Mouse (Mus musculus) T-cell, adult 2 months (primary cell): ENCODE data around the gene Lhx8.

Experiments
- DNase-seq: peaks from one replicate; pipeline ENCODE4 v3.0.0; 2022; ENCODE audit warnings: low spot score

The Lhx8 gene

GRCm38 (mm10) chr3:154321921-154322574 lies 8.4 kb downstream of the Lhx8 start:
- no peak for DNase-seq

GRCm38 (mm10) chr3:154317651-154318248 lies 12.7 kb downstream of the Lhx8 start:
- no peak for DNase-seq

GRCm38 (mm10) chr3:154305163-154305884 lies 25.1 kb downstream of the Lhx8 start:
- DNase-seq, result no peak

DNA sequence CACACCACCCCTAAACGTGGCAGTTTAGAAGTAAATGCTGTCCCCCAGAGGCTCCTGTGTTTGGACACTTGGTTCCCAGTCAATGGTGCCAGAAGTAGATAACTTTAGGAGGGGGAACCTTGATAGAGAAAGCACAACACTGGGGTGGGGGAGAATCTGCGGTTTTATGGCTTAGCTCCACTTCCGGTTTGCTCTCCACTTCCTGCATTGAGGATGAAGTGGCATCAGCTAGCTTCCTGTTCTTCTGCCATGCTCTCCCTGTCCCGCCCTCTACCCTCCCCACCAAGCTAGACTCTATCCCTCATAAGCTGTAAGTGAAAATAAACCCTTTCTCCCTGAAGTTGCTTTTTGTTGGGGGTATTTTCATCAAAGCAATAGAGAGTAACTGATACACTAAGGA lies 29.4 kb downstream of the Lhx8 start:
- DNase-seq, result no peak

- DNase-seq, result no peak
These were observed 30.5 kb downstream of the Lhx8 start for GRCm38 (mm10) chr3:154300006-154300405.

GRCm38 (mm10) chr3:154298490-154298889 lies 32.0 kb downstream of the Lhx8 start:
- no peak for DNase-seq

DNA sequence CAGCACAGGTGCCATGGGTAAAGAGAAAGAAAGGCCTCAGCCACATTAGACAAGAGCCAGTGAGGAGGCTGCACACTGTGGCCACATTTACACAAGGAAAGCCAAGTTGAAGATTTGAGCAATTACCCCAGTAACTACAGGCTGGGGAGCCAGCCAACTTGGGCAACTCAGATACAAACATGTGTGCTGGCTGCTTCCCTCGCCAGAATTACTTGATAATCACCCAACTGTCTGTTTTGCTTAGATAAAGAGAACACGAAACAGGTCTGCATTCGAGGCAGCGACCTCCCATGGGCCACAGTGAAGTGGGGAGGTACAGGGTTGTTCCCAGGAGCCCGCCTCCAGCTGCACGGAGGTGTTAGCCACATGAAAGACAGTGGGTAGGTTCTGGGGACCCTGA lies 33.0 kb downstream of the Lhx8 start:
- no peak for DNase-seq

DNA sequence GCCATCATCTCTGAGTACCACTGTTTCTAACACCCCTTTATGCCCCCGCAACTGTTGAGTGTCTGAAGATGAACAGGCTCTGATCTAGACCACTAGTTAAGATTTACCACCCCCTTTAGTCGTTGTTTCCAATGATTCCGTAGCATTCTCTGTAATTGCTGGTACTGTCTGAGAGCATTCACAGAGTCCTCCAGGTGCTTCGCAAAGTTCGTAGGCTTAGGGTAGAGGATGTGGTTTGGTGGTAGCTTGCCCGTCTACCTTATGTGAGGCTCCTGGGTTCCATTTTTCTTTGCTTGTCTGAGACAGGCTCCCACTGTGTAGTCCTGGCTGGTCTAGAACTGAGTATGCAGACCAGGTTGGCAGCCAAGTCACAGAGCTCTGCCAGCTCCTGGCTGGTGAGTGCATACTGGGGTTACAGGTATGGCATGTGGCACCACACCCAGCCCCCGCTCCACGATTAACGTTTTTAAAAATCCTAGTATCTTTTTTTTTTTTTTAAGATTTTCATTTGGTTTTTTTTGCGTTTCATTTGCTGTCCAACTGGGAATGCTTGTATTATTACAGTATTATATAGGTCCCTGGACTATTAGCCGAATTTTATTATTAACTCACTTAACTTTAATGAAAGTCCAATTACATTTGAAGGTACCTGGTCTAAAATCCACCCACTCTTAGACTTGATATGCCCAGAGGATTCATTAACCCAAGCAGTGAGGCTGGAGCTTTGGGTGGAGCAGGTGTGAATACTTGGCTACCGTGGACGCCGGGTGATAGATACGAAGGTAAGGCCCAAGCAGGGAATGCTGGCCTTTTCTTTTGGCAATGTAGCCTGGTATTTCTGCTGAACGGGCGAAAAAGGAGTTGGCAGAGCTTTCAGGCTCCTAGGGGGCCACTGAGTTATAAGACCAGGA lies 35.3 kb downstream of the Lhx8 start:
- no peak for DNase-seq

GRCm38 (mm10) chr3:154293839-154294490 lies 36.5 kb downstream of the Lhx8 start:
- DNase-seq, result no peak

DNA sequence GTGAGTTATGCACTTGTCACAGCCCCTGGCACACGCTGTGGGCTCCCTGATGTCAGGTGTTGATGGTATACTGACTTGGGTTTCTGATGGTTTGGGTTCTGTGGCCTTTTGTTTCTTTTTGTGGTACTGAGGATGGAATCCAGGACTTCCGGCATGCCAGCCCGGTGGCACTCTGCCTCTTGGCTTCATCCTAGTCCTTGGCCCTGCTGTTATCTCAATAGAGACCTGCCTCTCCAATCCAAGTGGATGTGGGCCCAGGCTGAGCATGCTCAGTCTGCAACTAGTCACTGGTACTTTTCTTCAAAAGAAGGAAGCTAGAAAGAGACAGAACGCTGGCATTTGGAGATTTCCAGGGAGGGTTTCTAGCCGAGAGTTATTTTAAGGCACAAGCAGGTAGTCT lies 38.3 kb downstream of the Lhx8 start:
- DNase-seq, result no peak

DNA sequence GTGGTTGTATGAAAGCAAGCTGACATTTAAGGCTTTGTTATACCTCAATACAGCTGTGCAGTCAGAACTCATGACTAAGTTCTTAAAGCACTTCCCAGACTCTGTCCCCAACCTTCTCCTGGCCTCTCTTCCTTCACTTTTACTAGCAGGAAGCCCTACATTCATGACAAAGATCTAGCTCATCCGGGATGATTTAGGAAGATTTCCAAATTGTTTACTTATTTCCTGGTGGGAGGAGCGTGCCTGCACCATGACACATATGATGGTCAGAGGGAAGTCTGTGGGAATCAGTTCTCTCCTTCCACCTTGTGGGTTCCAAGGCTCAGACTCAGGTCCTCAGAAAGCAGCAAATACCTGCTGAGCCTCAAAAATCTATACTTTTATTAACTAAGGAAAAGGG lies 40.1 kb downstream of the Lhx8 start:
- DNase-seq, result no peak

DNA sequence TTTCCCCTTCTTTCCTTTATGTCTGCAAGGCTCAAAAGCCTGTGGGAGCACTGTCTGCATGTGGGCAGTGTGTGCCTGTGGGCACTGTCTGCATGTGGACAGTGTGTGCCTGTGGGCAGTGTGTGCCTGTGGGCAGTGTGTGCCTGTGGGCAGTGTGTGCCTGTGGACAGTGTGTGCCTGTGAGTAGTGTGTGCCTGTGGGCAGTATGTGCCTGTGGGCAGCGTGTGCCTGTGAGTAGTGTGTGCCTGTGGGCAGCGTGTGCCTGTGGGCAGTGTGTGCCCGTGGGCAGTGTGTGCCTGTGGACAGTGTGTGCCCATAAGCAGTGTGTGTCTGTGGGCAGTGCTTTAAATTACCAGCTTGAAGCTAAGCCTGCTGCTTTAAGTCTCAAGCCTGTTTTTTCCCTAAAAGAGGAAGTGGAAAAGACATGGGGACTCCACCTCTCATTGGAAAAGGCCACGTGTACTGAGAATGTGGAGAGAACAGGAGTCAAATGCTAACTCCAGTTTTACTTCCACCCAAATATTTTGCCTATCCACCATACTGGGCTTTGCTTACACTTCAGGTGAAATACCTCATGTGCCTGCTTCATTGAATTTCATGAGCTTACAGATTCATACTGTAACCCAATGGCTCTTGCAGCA lies 41.9 kb downstream of the Lhx8 start:
- no peak for DNase-seq

- no peak for DNase-seq
These were observed 43.2 kb downstream of the Lhx8 start for GRCm38 (mm10) chr3:154287217-154287616.

DNA sequence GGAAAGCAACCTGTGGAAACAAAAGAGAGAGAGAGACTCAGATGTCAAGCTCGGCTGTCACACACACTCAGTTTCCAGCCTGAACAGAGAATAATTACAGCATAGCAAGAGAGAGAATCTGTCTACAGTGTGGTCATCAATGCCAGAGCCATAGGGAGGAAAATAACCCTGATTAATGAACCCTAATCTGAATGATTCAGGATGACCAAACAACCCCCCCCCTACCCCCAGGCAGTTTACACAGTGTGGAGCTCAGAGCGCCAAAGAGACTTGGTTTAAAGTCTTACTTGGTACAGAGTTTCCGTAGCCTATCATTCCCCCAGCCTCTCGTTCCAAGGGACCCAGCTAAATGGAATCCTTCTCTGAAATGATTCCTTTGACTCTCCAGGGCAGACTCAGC lies 45.1 kb downstream of the Lhx8 start:
- no peak for DNase-seq

- no peak for DNase-seq
These were observed 46.2 kb downstream of the Lhx8 start for GRCm38 (mm10) chr3:154284260-154284659.

- DNase-seq, result no peak
These were observed 55.8 kb downstream of the Lhx8 start for GRCm38 (mm10) chr3:154274681-154275080.

DNA sequence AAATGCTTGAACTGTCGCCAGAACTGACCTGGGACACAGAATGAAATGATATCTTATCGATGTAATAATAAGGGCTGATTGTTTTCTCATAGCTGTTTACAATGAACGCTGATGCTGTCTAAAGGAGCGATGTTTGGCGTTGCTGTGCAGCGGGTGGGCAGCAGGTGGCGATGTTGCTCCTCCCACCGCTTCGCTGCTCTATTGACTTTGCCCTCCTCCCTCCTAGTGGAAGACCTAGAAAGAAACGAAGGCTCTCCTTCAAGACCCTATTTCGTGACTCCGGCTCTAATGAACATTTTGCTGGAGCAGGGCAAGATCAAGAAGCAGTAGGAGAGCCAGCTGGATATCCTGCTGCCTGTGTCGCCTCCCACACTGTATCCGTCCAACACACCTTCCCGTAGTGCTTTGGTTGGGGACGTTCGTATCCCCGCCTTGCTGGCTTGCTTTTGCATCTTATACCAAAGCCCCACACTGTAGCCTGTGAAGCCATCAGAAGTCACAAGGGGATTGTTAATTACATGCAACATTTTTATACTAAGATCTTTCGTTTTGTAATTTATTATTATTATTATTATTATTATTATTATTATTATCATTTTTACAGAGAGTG lies 60.6 kb downstream of the Lhx8 start:
- no peak for DNase-seq

DNA sequence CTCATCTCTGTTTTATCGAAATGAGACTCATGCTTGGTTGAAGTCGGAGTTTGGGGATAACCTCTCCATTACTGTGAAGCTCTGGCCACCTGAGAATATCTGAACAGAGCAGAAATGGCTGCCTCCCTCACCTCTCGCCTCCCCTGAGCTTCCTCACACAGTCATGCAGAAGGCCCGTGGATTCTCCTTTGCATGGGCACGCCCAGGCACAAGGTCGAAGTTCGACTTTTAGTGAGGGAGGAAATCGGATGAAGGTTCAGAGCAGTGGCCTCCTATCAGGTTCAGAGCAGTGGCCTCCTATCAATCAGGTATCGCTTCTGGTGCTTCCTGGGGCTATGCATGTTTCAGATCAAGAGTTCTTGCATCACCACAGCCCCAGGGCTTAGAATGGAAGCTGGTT lies 62.1 kb downstream of the Lhx8 start:
- DNase-seq, result no peak

DNA sequence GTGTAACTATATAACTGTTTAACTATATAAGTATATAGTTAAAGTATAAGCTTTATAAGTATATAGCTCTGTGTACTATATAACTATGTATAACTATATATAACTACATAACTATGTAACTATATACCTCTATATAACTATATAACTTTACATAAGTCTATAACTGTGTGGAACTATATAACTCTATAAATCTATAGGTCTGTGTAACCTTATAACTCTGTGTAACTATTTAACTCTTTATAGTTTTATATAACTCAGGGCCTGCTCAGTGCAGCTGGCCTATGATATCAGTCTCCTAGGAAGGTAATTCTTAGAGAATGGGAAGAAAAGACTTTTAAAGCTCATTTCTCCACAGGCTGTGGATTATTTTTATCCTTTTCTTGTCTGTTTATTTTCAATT lies 73.1 kb downstream of the Lhx8 start:
- no peak for DNase-seq
